Mouse (Mus musculus): ENCODE measurements around the gene Fam170b. TPM values are rescaled to one million over a fixed set of nuclear protein-coding genes. Genes with fewer than 3 reads are reported as not detected.
A peak's percentile ranks its signal among the peaks of the same experiment; 100 is the strongest.

Gene Fam170b
- polyA plus RNA-seq, 1 experiment from 2014 or later = not detected

DNA sequence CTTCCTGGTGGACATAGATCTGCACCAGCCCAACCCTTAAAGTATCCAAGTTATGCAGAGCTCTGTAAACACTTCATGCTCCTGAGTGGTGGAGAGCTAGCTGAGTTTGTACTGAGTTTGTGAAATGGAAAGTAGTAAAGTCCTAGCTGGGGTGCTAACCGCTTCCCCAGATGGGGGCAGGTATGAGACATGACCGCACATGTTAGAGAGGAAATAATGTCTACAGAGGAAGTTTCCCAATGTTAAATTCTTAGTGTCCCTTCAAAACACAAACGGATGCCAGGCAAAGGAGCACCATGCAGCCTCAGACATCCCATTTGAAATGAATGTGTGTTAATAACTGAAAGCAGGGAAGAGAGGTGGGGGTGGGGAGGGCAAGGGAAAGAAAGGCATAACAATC is 9.9 kb upstream of the Fam170b start:
- 72% methylated on average over 3 of the region's 3 CpGs for WGBS
- H3K27ac ChIP-seq (ENCODE audit: low read depth, low read length) = no peak overlapping the region
- peaks cover 18% of the 10 kb centered on the region for H3K4me1 ChIP-seq (replicated peaks; ENCODE audit: control insufficient read depth, insufficient read depth, low read length)

DNA sequence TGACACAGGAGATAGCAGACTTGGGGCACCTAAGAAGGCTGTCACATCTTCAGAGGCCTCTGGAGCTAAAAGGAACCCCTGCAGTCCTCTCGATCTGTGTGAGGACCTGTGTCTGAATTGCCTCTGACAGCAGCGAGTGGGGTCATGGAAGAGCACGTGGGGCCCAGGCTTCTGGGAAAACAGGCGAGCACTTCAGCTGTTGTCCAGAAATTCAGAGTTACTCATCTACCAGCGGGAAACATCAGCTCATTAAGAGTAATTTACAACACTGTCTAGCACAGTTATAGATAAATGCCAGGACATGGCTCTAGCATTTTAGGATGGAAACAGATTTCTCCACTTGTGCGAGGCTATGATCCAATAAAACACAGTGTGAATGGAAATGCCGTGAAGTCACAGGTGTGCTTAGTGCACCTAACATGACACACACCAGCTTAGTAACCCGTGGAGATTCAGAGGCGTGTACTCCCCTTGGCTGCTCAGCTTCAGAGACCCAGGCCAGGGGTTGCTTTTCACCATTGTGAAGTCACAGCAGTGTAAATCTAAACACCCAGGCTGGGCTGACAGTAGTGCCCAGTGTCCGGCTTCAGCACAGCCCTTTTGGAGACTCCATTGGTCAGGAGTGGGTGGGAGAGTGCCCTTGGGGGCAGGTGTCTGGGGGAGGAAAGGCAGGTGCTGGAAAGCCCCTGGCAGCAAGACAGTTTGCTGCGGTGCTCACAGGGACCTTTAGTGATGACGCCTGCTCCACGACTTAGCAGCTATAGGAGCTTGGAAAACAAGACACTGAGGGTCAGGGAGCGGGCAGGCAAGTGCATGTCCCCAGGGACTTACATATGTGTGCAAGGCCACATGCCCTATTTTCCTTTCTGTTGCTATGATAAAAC is 9.3 kb upstream of the Fam170b start:
- Histone ChIP-seq H3K9me3 (ENCODE audit: control insufficient read depth, low read length) (no peaks in the 10 kb centered on the region), H3K9ac (ENCODE audit: low read depth, low read length) (no peak overlapping the region), H3K27ac (ENCODE audit: low read depth, low read length) (no peak overlapping the region), H3K27me3 (replicated peaks; ENCODE audit: control insufficient read depth, insufficient read depth, low read length) (no peaks in the 10 kb centered on the region; the same call in 1 of the 2 replicates), H3K4me3 (ENCODE audit: low read depth, low read length) (no peak overlapping the region), H3K4me1 (replicated peaks; ENCODE audit: control insufficient read depth, insufficient read depth, low read length) (peaks cover 18% of the 10 kb centered on the region), H3K4me2 (no peak overlapping the region), H3K36me3 (ENCODE audit: control insufficient read depth, insufficient read depth, low read length) (no peaks in the 10 kb centered on the region)
- WGBS = 63% methylated on average over 14 of the region's 14 CpGs
- ATAC-seq (replicated peaks; ENCODE audit: low FRiP score) (no peak), DNase-seq (ENCODE audit: low spot score) (no peak)

More for the DNA sequence above, 9.9 kb upstream of the Fam170b start:
- no peak for ATAC-seq (replicated peaks; ENCODE audit: low FRiP score)
- H3K4me2 ChIP-seq = no peak overlapping the region
- no peak overlapping the region for H3K9ac ChIP-seq (ENCODE audit: low read depth, low read length)
- no peaks in the 10 kb centered on the region for H3K36me3 ChIP-seq (ENCODE audit: control insufficient read depth, insufficient read depth, low read length)
- H3K9me3 ChIP-seq (ENCODE audit: control insufficient read depth, low read length) = no peaks in the 10 kb centered on the region
- H3K4me3 ChIP-seq (ENCODE audit: low read depth, low read length) = no peak overlapping the region
- DNase-seq (ENCODE audit: low spot score) = no peak
- H3K27me3 ChIP-seq (replicated peaks; ENCODE audit: control insufficient read depth, insufficient read depth, low read length) = no peaks in the 10 kb centered on the region; the same call in 1 of the 2 replicates

DNA sequence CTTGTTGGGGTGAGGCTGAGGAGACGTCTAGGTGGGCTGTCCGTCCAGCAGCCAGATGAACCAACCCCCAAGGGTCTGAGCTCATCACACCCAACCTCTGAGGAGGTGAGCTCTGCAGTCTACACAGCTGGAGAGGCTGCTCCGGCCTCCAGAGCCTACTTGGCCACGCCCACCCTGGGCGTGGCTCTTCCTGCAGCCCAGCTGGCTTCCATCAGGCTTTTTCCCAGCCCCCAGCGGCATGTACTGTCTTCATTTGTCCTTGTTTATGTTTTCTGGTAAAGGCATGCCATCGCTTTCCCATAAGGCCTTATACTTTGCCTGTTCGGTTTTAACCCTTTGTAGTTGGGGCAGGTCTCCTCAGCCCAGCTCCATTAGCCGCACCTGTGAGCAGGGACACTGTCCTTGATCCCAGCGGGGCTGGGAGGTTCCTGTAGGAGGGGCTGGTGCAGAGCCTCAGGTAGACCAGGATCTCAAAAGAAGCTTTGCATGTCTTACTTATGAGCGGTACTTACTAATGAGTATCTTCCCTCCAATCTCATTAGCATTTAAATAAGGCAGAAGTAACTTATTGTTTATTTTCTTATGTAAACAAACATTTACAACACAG is 8.2 kb upstream of the Fam170b start:
- Histone ChIP-seq H3K4me2 (peak overlapping the region; percentile 5; the same call in 1 of the 2 replicates), H3K36me3 (ENCODE audit: control insufficient read depth, insufficient read depth, low read length) (no peaks in the 10 kb centered on the region), H3K9ac (ENCODE audit: low read depth, low read length) (no peak overlapping the region), H3K27ac (ENCODE audit: low read depth, low read length) (no peak overlapping the region), H3K9me3 (ENCODE audit: control insufficient read depth, low read length) (no peaks in the 10 kb centered on the region), H3K4me1 (replicated peaks; ENCODE audit: control insufficient read depth, insufficient read depth, low read length) (peaks cover 18% of the 10 kb centered on the region), H3K4me3 (ENCODE audit: low read depth, low read length) (no peak overlapping the region), H3K27me3 (replicated peaks; ENCODE audit: control insufficient read depth, insufficient read depth, low read length) (no peaks in the 10 kb centered on the region; the same call in 1 of the 2 replicates)
- peak; percentile 50 for DNase-seq (ENCODE audit: low spot score)
- no peak for ATAC-seq (replicated peaks; ENCODE audit: low FRiP score)
- WGBS = 8% methylated on average over 11 of the region's 11 CpGs

GRCm38 (mm10) chr14:32827165-32827564 is 6.6 kb upstream of the Fam170b start:
- 69% methylated on average over 4 of the region's 4 CpGs for WGBS
- no peak overlapping the region for H3K4me2 ChIP-seq
- H3K27me3 ChIP-seq (replicated peaks; ENCODE audit: control insufficient read depth, insufficient read depth, low read length) = no peaks in the 10 kb centered on the region; the same call in 1 of the 2 replicates
- no peaks in the 10 kb centered on the region for H3K36me3 ChIP-seq (ENCODE audit: control insufficient read depth, insufficient read depth, low read length)
- H3K9me3 ChIP-seq (ENCODE audit: control insufficient read depth, low read length) = no peaks in the 10 kb centered on the region
- peaks cover 18% of the 10 kb centered on the region for H3K4me1 ChIP-seq (replicated peaks; ENCODE audit: control insufficient read depth, insufficient read depth, low read length)
- no peak overlapping the region for H3K9ac ChIP-seq (ENCODE audit: low read depth, low read length)
- no peak overlapping the region for H3K27ac ChIP-seq (ENCODE audit: low read depth, low read length)
- DNase-seq (ENCODE audit: low spot score) = no peak
- no peak overlapping the region for H3K4me3 ChIP-seq (ENCODE audit: low read depth, low read length)
- no peak for ATAC-seq (replicated peaks; ENCODE audit: low FRiP score)

DNA sequence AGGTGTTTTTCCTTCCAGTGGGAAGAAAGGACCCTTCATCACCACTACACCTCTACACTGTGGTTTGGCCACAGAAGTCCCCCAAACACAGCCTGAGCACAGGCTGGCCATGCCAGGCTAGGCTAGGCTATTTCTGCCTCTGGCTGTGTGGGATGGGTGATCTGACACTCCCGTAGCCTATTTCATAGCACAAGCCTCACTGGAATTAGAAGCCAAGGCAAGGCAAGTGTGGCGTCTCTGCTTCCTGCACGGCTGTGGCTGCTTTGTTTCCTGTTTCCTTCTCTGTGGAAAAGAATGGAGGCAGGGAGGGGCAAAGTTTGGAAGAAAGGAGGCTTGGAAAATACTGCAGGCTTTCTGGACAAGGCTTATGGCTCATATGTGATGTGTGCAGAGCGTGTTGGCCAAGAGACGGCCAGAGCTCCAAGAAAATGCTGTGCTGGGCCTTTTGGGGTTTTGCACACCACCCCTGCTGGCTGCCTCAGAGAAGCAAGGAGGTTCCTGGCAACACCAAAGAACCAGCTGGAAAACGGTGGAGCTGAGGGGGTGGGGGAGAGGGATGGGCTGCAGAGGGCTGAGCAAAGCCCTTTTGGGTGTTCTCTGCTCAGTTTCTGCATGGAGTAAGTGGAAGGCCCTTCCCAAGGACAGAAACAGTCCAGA is 5.6 kb upstream of the Fam170b start:
- ATAC-seq (replicated peaks; ENCODE audit: low FRiP score) = no peak
- DNase-seq (ENCODE audit: low spot score) = no peak
- Histone ChIP-seq H3K4me3 (ENCODE audit: low read depth, low read length) (no peak overlapping the region), H3K27me3 (replicated peaks; ENCODE audit: control insufficient read depth, insufficient read depth, low read length) (no peaks in the 10 kb centered on the region; the same call in 1 of the 2 replicates), H3K9ac (ENCODE audit: low read depth, low read length) (no peak overlapping the region), H3K4me2 (no peak overlapping the region), H3K4me1 (replicated peaks; ENCODE audit: control insufficient read depth, insufficient read depth, low read length) (peaks cover 18% of the 10 kb centered on the region), H3K9me3 (ENCODE audit: control insufficient read depth, low read length) (no peaks in the 10 kb centered on the region), H3K27ac (ENCODE audit: low read depth, low read length) (no peak overlapping the region; the same call in 1 of the 2 replicates), H3K36me3 (ENCODE audit: control insufficient read depth, insufficient read depth, low read length) (no peaks in the 10 kb centered on the region)
- 51% methylated on average over 6 of the region's 6 CpGs for WGBS

GRCm38 (mm10) chr14:32835181-32835580 is 1.4 kb downstream of the Fam170b start:
- Histone ChIP-seq H3K4me2 (no peak overlapping the region), H3K9ac (ENCODE audit: low read depth, low read length) (no peak overlapping the region), H3K27ac (ENCODE audit: low read depth, low read length) (no peak overlapping the region), H3K4me1 (replicated peaks; ENCODE audit: control insufficient read depth, insufficient read depth, low read length) (no peaks in the 10 kb centered on the region), H3K36me3 (ENCODE audit: control insufficient read depth, insufficient read depth, low read length) (no peaks in the 10 kb centered on the region), H3K9me3 (ENCODE audit: control insufficient read depth, low read length) (no peaks in the 10 kb centered on the region), H3K4me3 (ENCODE audit: low read depth, low read length) (no peak overlapping the region), H3K27me3 (replicated peaks; ENCODE audit: control insufficient read depth, insufficient read depth, low read length) (no peaks in the 10 kb centered on the region)
- no peak for ATAC-seq (replicated peaks; ENCODE audit: low FRiP score)
- no peak for DNase-seq (ENCODE audit: low spot score)
- 73% methylated on average over 14 of the region's 14 CpGs for WGBS

- no peak for ATAC-seq (replicated peaks; ENCODE audit: low FRiP score)
- Histone ChIP-seq H3K9ac (ENCODE audit: low read depth, low read length) (no peak overlapping the region), H3K4me1 (replicated peaks; ENCODE audit: control insufficient read depth, insufficient read depth, low read length) (no peaks in the 10 kb centered on the region), H3K9me3 (ENCODE audit: control insufficient read depth, low read length) (no peaks in the 10 kb centered on the region), H3K4me2 (no peak overlapping the region), H3K36me3 (ENCODE audit: control insufficient read depth, insufficient read depth, low read length) (no peaks in the 10 kb centered on the region), H3K27me3 (replicated peaks; ENCODE audit: control insufficient read depth, insufficient read depth, low read length) (no peaks in the 10 kb centered on the region), H3K4me3 (ENCODE audit: low read depth, low read length) (no peak overlapping the region), H3K27ac (ENCODE audit: low read depth, low read length) (no peak overlapping the region)
- DNase-seq (ENCODE audit: low spot score) = no peak
- WGBS = 84% methylated on average over 14 of the region's 14 CpGs
Observed at GRCm38 (mm10) chr14:32835596-32835995, 1.8 kb downstream of the Fam170b start.

GRCm38 (mm10) chr14:32836191-32836590 is 2.4 kb downstream of the Fam170b start:
- no peak for ATAC-seq (replicated peaks; ENCODE audit: low FRiP score)
- WGBS = 76% methylated on average over 11 of the region's 11 CpGs
- H3K27me3 ChIP-seq (replicated peaks; ENCODE audit: control insufficient read depth, insufficient read depth, low read length) = no peaks in the 10 kb centered on the region
- H3K4me1 ChIP-seq (replicated peaks; ENCODE audit: control insufficient read depth, insufficient read depth, low read length) = no peaks in the 10 kb centered on the region
- H3K36me3 ChIP-seq (ENCODE audit: control insufficient read depth, insufficient read depth, low read length) = no peaks in the 10 kb centered on the region
- DNase-seq (ENCODE audit: low spot score) = no peak
- H3K27ac ChIP-seq (ENCODE audit: low read depth, low read length) = no peak overlapping the region
- no peak overlapping the region for H3K9ac ChIP-seq (ENCODE audit: low read depth, low read length)
- no peak overlapping the region for H3K4me2 ChIP-seq
- H3K4me3 ChIP-seq (ENCODE audit: low read depth, low read length) = no peak overlapping the region
- H3K9me3 ChIP-seq (ENCODE audit: control insufficient read depth, low read length) = no peaks in the 10 kb centered on the region

Data from liver, embryonic 11.5 days (tissue).